8 mouse cellular contexts compared by ENCODE assay signal in the genomic region with DNA sequence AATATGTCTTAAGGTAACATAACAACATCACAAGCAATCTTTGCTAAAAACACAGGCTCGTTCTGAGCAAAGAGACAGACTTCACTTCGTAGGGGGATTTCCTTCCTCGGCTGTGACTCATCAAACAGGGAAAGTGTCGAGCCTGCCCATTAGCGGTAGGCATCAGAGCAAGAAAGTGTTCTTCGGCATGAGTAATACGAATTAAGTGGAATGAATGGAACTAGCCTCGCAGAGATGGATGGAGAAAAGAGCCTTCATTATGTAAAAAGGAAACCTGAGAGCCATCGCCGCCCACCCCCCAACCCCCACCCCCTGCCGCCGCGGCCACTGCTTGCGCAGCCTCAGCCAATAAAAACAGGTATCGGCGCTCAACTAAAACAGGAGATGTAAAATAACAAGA. TPM values are rescaled to one million over a fixed set of nuclear protein-coding genes. Genes with fewer than 3 reads are reported as not detected.
DNase-seq lines count a peak whose midpoint lies in the region; ATAC-seq and TF ChIP-seq lines count a peak whose summit lies in the region.

No protein-coding gene starts in this region.

- peak overlapping the region; percentile 34 for H3K4me3 ChIP-seq in kidney, postnatal 0 days (replicated peaks; ENCODE audit: low read depth, low read length)
- H3K4me3 ChIP-seq in heart, embryonic 14.5 days (ENCODE audit: control insufficient read depth in 1 of 2, insufficient read depth in 1 of 2, low read depth in 1 of 2, low read length in 2 of 2): peak overlapping the region; percentile 40 to 43
- H3K4me3 ChIP-seq in liver, postnatal 0 days (ENCODE audit: low read depth, low read length): peak overlapping the region; percentile 40

- TF ChIP-seq EP300 in liver, postnatal 0 days (IDR thresholded peaks at IDR 0.05; ENCODE audit: low read depth): no peak

- no peaks in the 10 kb centered on the region for H3K27me3 ChIP-seq in kidney, postnatal 0 days (ENCODE audit: insufficient read depth, low read length)
- no peaks in the 10 kb centered on the region for H3K27me3 ChIP-seq in heart, embryonic 14.5 days (ENCODE audit: control insufficient read depth, insufficient read depth, low read length)
- H3K27me3 ChIP-seq in liver, postnatal 0 days (ENCODE audit: insufficient read depth, low read length): no peaks in the 10 kb centered on the region

- ATAC-seq in kidney, postnatal 0 days (replicated peaks; ENCODE audit: low FRiP score, low read depth): no peak; the same call in 1 of the 2 replicates
- ATAC-seq in heart, embryonic 14.5 days (ENCODE audit: insufficient number of reproducible peaks, insufficient read depth, low FRiP score, low read depth): no peak
- ATAC-seq in liver, postnatal 0 days: no peak

- DNase-seq in kidney, postnatal 0 days (ENCODE audit: low spot score): peak; percentile 52
- DNase-seq in kidney, postnatal 25 days: no peak
- DNase-seq in T-cell, adult 2 months (ENCODE audit: low spot score): peak; percentile 42
- no peak for DNase-seq in liver, postnatal 0 days
- DNase-seq in thymus, postnatal 4 days: peak; percentile 32
- DNase-seq in left cerebral cortex, adult 8-10 months (ENCODE audit: low spot score in 2 of 2): no peak
- DNase-seq in right cerebral cortex, postnatal 4 days: no peak

- no peak for TF ChIP-seq CTCF in kidney, postnatal 0 days (IDR thresholded peaks at IDR 0.05; ENCODE audit: low read depth)
- TF ChIP-seq CTCF in liver, postnatal 0 days (IDR thresholded peaks at IDR 0.05; ENCODE audit: low read depth): no peak

- peak overlapping the region; percentile 65 for H3K4me2 ChIP-seq in kidney, postnatal 0 days (ENCODE audit: low read length)
- H3K4me2 ChIP-seq in heart, embryonic 14.5 days (ENCODE audit: low read length): peak overlapping the region; percentile 73
- peak overlapping the region; percentile 72 for H3K4me2 ChIP-seq in liver, postnatal 0 days (ENCODE audit: low read depth, low read length)

- H3K4me1 ChIP-seq in kidney, postnatal 0 days (replicated peaks; ENCODE audit: insufficient read depth, low read length): no peaks in the 10 kb centered on the region
- H3K4me1 ChIP-seq in heart, embryonic 14.5 days (ENCODE audit: control insufficient read depth in 2 of 2, insufficient read depth in 2 of 2, low read length in 2 of 2): peaks cover 2 to 3% of the 10 kb centered on the region in 2 experiments; a peak in 2 of 4 replicates
- H3K4me1 ChIP-seq in liver, postnatal 0 days (ENCODE audit: insufficient read depth): peaks cover 6% of the 10 kb centered on the region; the same call in 1 of the 2 replicates

- WGBS in kidney, postnatal 0 days: under 1% methylated on average over 16 of the region's 16 CpGs
- WGBS in heart, embryonic 14.5 days: 1% methylated on average over 16 of the region's 16 CpGs
- 1% methylated on average over 16 of the region's 16 CpGs for WGBS in liver, postnatal 0 days (ENCODE audit: insufficient replicate concordance)

- no peaks in the 10 kb centered on the region for H3K36me3 ChIP-seq in kidney, postnatal 0 days (ENCODE audit: insufficient read depth, low read length)
- H3K36me3 ChIP-seq in heart, embryonic 14.5 days (ENCODE audit: control insufficient read depth, insufficient read depth, low read length): no peaks in the 10 kb centered on the region
- no peaks in the 10 kb centered on the region for H3K36me3 ChIP-seq in liver, postnatal 0 days (replicated peaks; ENCODE audit: insufficient read depth, low read length)

- no peak overlapping the region for H3K27ac ChIP-seq in kidney, postnatal 0 days
- no peak overlapping the region for H3K27ac ChIP-seq in heart, embryonic 14.5 days (replicated peaks in 1 of 2; ENCODE audit: control insufficient read depth in 1 of 2, insufficient read depth in 1 of 2, low read depth in 2 of 2, low read length in 2 of 2)
- no peak overlapping the region for H3K27ac ChIP-seq in liver, postnatal 0 days (ENCODE audit: low read depth)

- H3K9ac ChIP-seq in kidney, postnatal 0 days (ENCODE audit: low read depth, low read length): no peak overlapping the region
- peak overlapping the region; percentile 31; the same call in 1 of the 2 replicates for H3K9ac ChIP-seq in heart, embryonic 14.5 days (ENCODE audit: low read length)
- H3K9ac ChIP-seq in liver, postnatal 0 days (replicated peaks): no peak overlapping the region

- no peaks in the 10 kb centered on the region for H3K9me3 ChIP-seq in kidney, postnatal 0 days (replicated peaks; ENCODE audit: low read length)
- no peaks in the 10 kb centered on the region for H3K9me3 ChIP-seq in heart, embryonic 14.5 days (ENCODE audit: control insufficient read depth, low read length)
- H3K9me3 ChIP-seq in liver, postnatal 0 days (ENCODE audit: low read length): no peaks in the 10 kb centered on the region

RNA-seq across cellular contexts. Expression of a gene that starts 10.3 kb away (rescaled TPM):
- 5.1 and 5.7 TPM in 2 replicates for polyA plus RNA-seq in kidney, postnatal 0 days (2015; fragmentation: Nextera tagmentation; extraction: Ambion mirVana)
- 346 and 364 TPM in 2 replicates for polyA plus RNA-seq in heart, embryonic 14.5 days (2014; fragmentation: Nextera tagmentation; extraction: Ambion mirVana)
- 0.15 and 0.45 TPM in 2 replicates for polyA plus RNA-seq in liver, postnatal 0 days (2015; fragmentation: Nextera tagmentation; extraction: Ambion mirVana)
- total RNA-seq in left cerebral cortex, adult 8-10 months (2022): 100 to 1,000 TPM in 1 of 4 experiments, 10 to 100 TPM in 3; 82.9 to 102 (median 92.0) TPM

Comparison
In these comparisons a context has a peak if more than half of its experiments do, and no peak if none do; other contexts are left out.
1. DNase-seq: peak in kidney, postnatal 0 days (single experiment), T-cell, adult 2 months (single experiment) and thymus, postnatal 4 days (single experiment); none in kidney, postnatal 25 days (0 of 2), liver, postnatal 0 days (single experiment), left cerebral cortex, adult 8-10 months (0 of 2) and right cerebral cortex, postnatal 4 days (single experiment).
2. RNA of a gene that starts 10.3 kb away (polyA plus RNA-seq): 346 to 364 TPM in heart, embryonic 14.5 days; 5.1 to 5.7 TPM in kidney, postnatal 0 days and 0.15 to 0.45 TPM in liver, postnatal 0 days; every median in the first group is over 10 times any median in the second.
3. Peak in every context shown above with its lines, with median percentiles within 50 percentile points of each other: H3K4me2 ChIP-seq and H3K4me3 ChIP-seq.